Mouse (Mus musculus) ES-Bruce4 (cell line): ENCODE results near the gene Tmem201. TPM values are rescaled to one million over a fixed set of nuclear protein-coding genes. Genes with fewer than 3 reads are reported as not detected.

Source experiments
- H3K27ac ChIP-seq: 2 replicates; pipeline ENCODE4 v1.5.1; 2012; ENCODE audit warnings: low read length, inconsistent platforms; ENCODE audit not compliant: insufficient read depth
- H3K27me3 ChIP-seq: 2 replicates; pipeline ENCODE4 v1.6.1; 2012; ENCODE audit warnings: mild to moderate bottlenecking, low read length, inconsistent platforms; ENCODE audit not compliant: control insufficient read depth, poor library complexity, insufficient read depth, severe bottlenecking
- H3K36me3 ChIP-seq: 2 replicates; pipeline ENCODE4 v1.6.1; 2012; ENCODE audit warnings: inconsistent platforms, mild to moderate bottlenecking, low read length, moderate library complexity; ENCODE audit not compliant: control insufficient read depth, poor library complexity, insufficient read depth, severe bottlenecking
- H3K4me1 ChIP-seq: one replicate; pipeline ENCODE4 v1.8.1; 2011; ENCODE audit warnings: low read length; ENCODE audit not compliant: control insufficient read depth, insufficient read depth
- H3K4me3 ChIP-seq: 2 replicates; pipeline ENCODE4 v1.5.1; 2011; ENCODE audit warnings: low read depth, mild to moderate bottlenecking, low read length
- H3K9ac ChIP-seq: 2 replicates; pipeline ENCODE4 v1.6.1; 2012; ENCODE audit warnings: low read depth, mild to moderate bottlenecking, inconsistent platforms; ENCODE audit not compliant: poor library complexity, severe bottlenecking
- H3K9me3 ChIP-seq: replicated peaks from 2 replicates; pipeline ENCODE4 v1.6.1; 2012; ENCODE audit warnings: mild to moderate bottlenecking, low read length, inconsistent platforms; ENCODE audit not compliant: control insufficient read depth, poor library complexity, insufficient read depth, severe bottlenecking
- CTCF ChIP-seq: IDR thresholded peaks from one replicate; pipeline ENCODE4 v1.8.1; 2011; ENCODE audit warnings: low read depth, low read length
- EP300 ChIP-seq: IDR thresholded peaks from 2 replicates; pipeline ENCODE4 v1.6.1; 2011; ENCODE audit warnings: low read depth, low read length; ENCODE audit not compliant: insufficient read depth
- POLR2A ChIP-seq: IDR thresholded peaks from one replicate; pipeline ENCODE4 v1.8.1; 2011; ENCODE audit warnings: low read length; ENCODE audit not compliant: insufficient read depth
- polyA plus RNA-seq: library from polyadenylated mRNA; stranded (reverse); fragments of >200 nt; gene quantifications from 2 replicates; pipeline ENCODE4 v1.2.4, GENCODE M21; 2011; ENCODE audit warnings: low read depth; ENCODE audit not compliant: missing spikeins, insufficient read depth, insufficient read length

Gene Tmem201
- 29.9 and 33.9 TPM in 2 replicates for polyA plus RNA-seq

- H3K27me3 ChIP-seq: no peaks in the 10 kb centered on the region
- TF ChIP-seq CTCF (peak; percentile 76), POLR2A (no peak), EP300 (0 out of 2 replicates have a peak, but pooled peaks have one; percentile 34)
- peak within 1 kb of the TSS; percentile 81 for H3K4me3 ChIP-seq
- no peaks in the 10 kb centered on the region for H3K9me3 ChIP-seq
- no peaks in the 10 kb centered on the region for H3K36me3 ChIP-seq
- peaks cover 6% of the 10 kb centered on the region for H3K4me1 ChIP-seq
- peak within 1 kb of the TSS; percentile 79 for H3K9ac ChIP-seq
- H3K27ac ChIP-seq: no peak within 1 kb of the TSS
Observed at GRCm38 (mm10) chr4:149737383-149738324, at the start of gene Tmem201. Gene Tmem201, minus strand, starts transcription at chr4:149738044.

- Histone ChIP-seq H3K4me1 (no peaks in the 10 kb centered on the region), H3K36me3 (no peaks in the 10 kb centered on the region), H3K27ac (no peak overlapping the region), H3K9ac (no peak overlapping the region), H3K27me3 (no peaks in the 10 kb centered on the region), H3K9me3 (no peaks in the 10 kb centered on the region), H3K4me3 (no peak overlapping the region)
- TF ChIP-seq EP300 (no peak), CTCF (no peak), POLR2A (no peak)
Observed at GRCm38 (mm10) chr4:149784901-149785300, 47.1 kb upstream of the Tmem201 start.

GRCm38 (mm10) chr4:149784371-149784770 lies 46.5 kb upstream of the Tmem201 start:
- Histone ChIP-seq H3K27me3 (no peaks in the 10 kb centered on the region), H3K9ac (no peak overlapping the region), H3K27ac (no peak overlapping the region), H3K36me3 (no peaks in the 10 kb centered on the region), H3K4me1 (peaks cover 3% of the 10 kb centered on the region), H3K4me3 (no peak overlapping the region), H3K9me3 (no peaks in the 10 kb centered on the region)
- no peak for TF ChIP-seq POLR2A
- TF ChIP-seq EP300: no peak
- no peak for TF ChIP-seq CTCF

- Histone ChIP-seq H3K27ac (no peak overlapping the region), H3K4me3 (no peak overlapping the region), H3K9me3 (no peaks in the 10 kb centered on the region), H3K9ac (no peak overlapping the region), H3K4me1 (peaks cover 3% of the 10 kb centered on the region), H3K27me3 (no peaks in the 10 kb centered on the region), H3K36me3 (no peaks in the 10 kb centered on the region)
- TF ChIP-seq POLR2A (no peak), CTCF (no peak), EP300 (no peak)
Observed at GRCm38 (mm10) chr4:149782975-149783374, 45.1 kb upstream of the Tmem201 start.

GRCm38 (mm10) chr4:149780565-149781356 lies 42.9 kb upstream of the Tmem201 start:
- TF ChIP-seq CTCF (no peak), EP300 (no peak), POLR2A (no peak)

More at GRCm38 (mm10) chr4:149780565-149781356, 42.9 kb upstream of the Tmem201 start:
- no peaks in the 10 kb centered on the region for H3K9me3 ChIP-seq
- H3K36me3 ChIP-seq: no peaks in the 10 kb centered on the region
- H3K9ac ChIP-seq: no peak overlapping the region
- H3K27ac ChIP-seq: no peak overlapping the region
- H3K4me3 ChIP-seq: no peak overlapping the region
- H3K27me3 ChIP-seq: no peaks in the 10 kb centered on the region
- peaks cover 3% of the 10 kb centered on the region for H3K4me1 ChIP-seq
